Mouse (Mus musculus) MEL (cell line): ENCODE measurements around the gene Emc8. TPM values are rescaled to one million over a fixed set of nuclear protein-coding genes. Genes with fewer than 3 reads are reported as not detected.

Source experiments
- DNase-seq: peaks from one replicate; pipeline ENCODE4 v3.0.0; 2011; ENCODE audit warnings: low read depth, low spot score
- H3K27ac ChIP-seq: 2 replicates; pipeline ENCODE4 v1.5.1; 2012; ENCODE audit warnings: low read depth, mild to moderate bottlenecking, control low read depth, low read length, moderate library complexity; ENCODE audit not compliant: control insufficient read depth
- H3K27me3 ChIP-seq, 2 experiments: fragments of 150-350 bp in 1 of 2; sonication (generic) in 1 of 2; 2 replicates each; pipeline ENCODE4 v1.6.1; 2012; ENCODE audit warnings: low read length in 2 of 2, mild to moderate bottlenecking in 2 of 2, improper control_type of control experiment in 1 of 2, moderate library complexity in 1 of 2; ENCODE audit not compliant: insufficient read depth in 2 of 2, control insufficient read depth in 1 of 2
- H3K36me3 ChIP-seq, 2 experiments: 2 replicates each; pipeline ENCODE4 v1.6.1; 2012 to 2014; ENCODE audit warnings: low read length in 2 of 2, improper control_type of control experiment in 1 of 2, inconsistent platforms in 1 of 2, mild to moderate bottlenecking in 1 of 2; ENCODE audit not compliant: insufficient read depth in 2 of 2, control insufficient read depth in 1 of 2
- H3K4me1 ChIP-seq, 2 experiments: fragments of 150-350 bp in 1 of 2; sonication (generic) in 1 of 2; 2 replicates each; pipeline ENCODE4 v1.6.1; 2012; ENCODE audit warnings: low read length in 2 of 2, improper control_type of control experiment in 1 of 2, mild to moderate bottlenecking in 1 of 2; ENCODE audit not compliant: insufficient read depth in 2 of 2, control insufficient read depth in 1 of 2
- H3K4me3 ChIP-seq, 2 experiments: fragments of 150-350 bp in 1 of 2; sonication (generic) in 1 of 2; 2 replicates each; pipeline ENCODE4 v1.5.1; 2012; ENCODE audit warnings: low read depth in 2 of 2, low read length in 2 of 2, mild to moderate bottlenecking in 2 of 2, moderate library complexity in 2 of 2, control low read depth in 1 of 2, improper control_type of control experiment in 1 of 2; ENCODE audit not compliant: control insufficient read depth in 1 of 2, insufficient read depth in 1 of 2
- H3K79me2 ChIP-seq: 2 replicates; pipeline ENCODE4 v1.6.1; 2012; ENCODE audit warnings: mild to moderate bottlenecking, low read length, moderate library complexity; ENCODE audit not compliant: control insufficient read depth, poor library complexity, insufficient read depth
- H3K9ac ChIP-seq: 2 replicates; pipeline ENCODE4 v1.6.1; 2012; ENCODE audit warnings: low read depth, mild to moderate bottlenecking, control low read depth, low read length, moderate library complexity; ENCODE audit not compliant: control insufficient read depth, poor library complexity, severe bottlenecking
- H3K9me3 ChIP-seq: fragments of 150-350 bp; sonication (generic); replicated peaks from 2 replicates; pipeline ENCODE4 v1.6.1; 2012; ENCODE audit warnings: mild to moderate bottlenecking, low read length, improper control_type of control experiment, moderate library complexity; ENCODE audit not compliant: insufficient read depth
- E2F4 ChIP-seq: IDR thresholded peaks from 2 replicates; pipeline ENCODE4 v1.6.1; 2011; ENCODE audit warnings: low read depth, low read length, improper control_type of control experiment, borderline replicate concordance
- ELF1 ChIP-seq: IDR thresholded peaks from 2 replicates; pipeline ENCODE4 v1.6.1; 2014; ENCODE audit warnings: low read depth, mild to moderate bottlenecking, inconsistent platforms, low read length, improper control_type of control experiment, moderate library complexity
- ETS1 ChIP-seq: IDR thresholded peaks from 2 replicates; pipeline ENCODE4 v1.6.1; 2012; ENCODE audit warnings: low read depth, mild to moderate bottlenecking, inconsistent platforms, low read length, improper control_type of control experiment, moderate library complexity
- MAFK ChIP-seq: IDR thresholded peaks from 2 replicates; pipeline ENCODE4 v1.6.1; 2011; ENCODE audit warnings: low read depth, mild to moderate bottlenecking, low read length, improper control_type of control experiment, borderline replicate concordance
- MAZ ChIP-seq: IDR thresholded peaks from 2 replicates; pipeline ENCODE4 v1.6.1; 2012; ENCODE audit warnings: low read depth, mild to moderate bottlenecking, inconsistent platforms, low read length, improper control_type of control experiment
- MEF2A ChIP-seq: IDR thresholded peaks from 2 replicates; pipeline ENCODE4 v1.6.1; 2014; ENCODE audit warnings: low read depth, mild to moderate bottlenecking, inconsistent platforms, low read length, improper control_type of control experiment; ENCODE audit not compliant: poor library complexity, insufficient replicate concordance, severe bottlenecking; ENCODE audit errors: extremely low read depth
- MXI1 ChIP-seq: IDR thresholded peaks from 2 replicates; pipeline ENCODE4 v1.6.1; 2011; ENCODE audit warnings: mild to moderate bottlenecking, low read depth, low read length, improper control_type of control experiment
- NELFE ChIP-seq: IDR thresholded peaks from 2 replicates; pipeline ENCODE4 v1.6.1; 2011; ENCODE audit warnings: low read depth, low read length, improper control_type of control experiment
- TBP ChIP-seq: IDR thresholded peaks from 2 replicates; pipeline ENCODE4 v1.8.0; 2011; ENCODE audit warnings: low read depth, low read length, improper control_type of control experiment
- TCF12 ChIP-seq: IDR thresholded peaks from 2 replicates; pipeline ENCODE4 v1.6.1; 2014; ENCODE audit warnings: low read depth, mild to moderate bottlenecking, inconsistent platforms, low read length, improper control_type of control experiment, moderate library complexity
- USF1 ChIP-seq: IDR thresholded peaks from 2 replicates; pipeline ENCODE4 v1.6.1; 2014; ENCODE audit warnings: low read depth, mild to moderate bottlenecking, inconsistent platforms, low read length, improper control_type of control experiment, moderate library complexity
- USF2 ChIP-seq, 2 experiments: IDR thresholded peaks; 2 replicates each; pipeline ENCODE4 v1.6.1; 2011 to 2012; ENCODE audit warnings: improper control_type of control experiment in 2 of 2, low read length in 2 of 2, borderline replicate concordance in 1 of 2, inconsistent platforms in 1 of 2, low read depth in 1 of 2, mild to moderate bottlenecking in 1 of 2; ENCODE audit not compliant: insufficient read depth in 1 of 2
- ZC3H11A ChIP-seq: IDR thresholded peaks from 2 replicates; pipeline ENCODE4 v1.6.1; 2012; ENCODE audit warnings: low read depth, mild to moderate bottlenecking, inconsistent platforms, low read length, improper control_type of control experiment
- ZKSCAN1 ChIP-seq: IDR thresholded peaks from 2 replicates; pipeline ENCODE4 v1.6.1; 2012; ENCODE audit warnings: low read depth, mild to moderate bottlenecking, inconsistent platforms, low read length, improper control_type of control experiment, moderate library complexity
- ZMIZ1 ChIP-seq: IDR thresholded peaks from 2 replicates; pipeline ENCODE4 v1.6.1; 2012; ENCODE audit warnings: low read depth, mild to moderate bottlenecking, inconsistent platforms, low read length, improper control_type of control experiment, moderate library complexity
- polyA plus RNA-seq, 2 experiments: library from polyadenylated mRNA; stranded (reverse) in 1 of 2; unstranded in 1 of 2; fragments of >175 nt in 1 of 2; fragments of >200 nt in 1 of 2; gene quantifications; 2 replicates each; pipeline versions ENCODE4 v1.2.1 to v1.2.4; 2012; ENCODE audit warnings: low replicate concordance in 2 of 2, low read depth in 1 of 2; ENCODE audit not compliant: insufficient read length in 2 of 2, insufficient read depth in 1 of 2, missing spikeins in 1 of 2
- total RNA-seq: library from RNA; depleted of rRNA; stranded (reverse); fragments of 300-350 nt; gene quantifications from 2 replicates; pipeline ENCODE4 v1.2.3, GENCODE M21; 2012

Emc8 gene
- total and polyA plus RNA-seq, 3 experiments = 180 to 269 TPM; not detected in 1

DNA sequence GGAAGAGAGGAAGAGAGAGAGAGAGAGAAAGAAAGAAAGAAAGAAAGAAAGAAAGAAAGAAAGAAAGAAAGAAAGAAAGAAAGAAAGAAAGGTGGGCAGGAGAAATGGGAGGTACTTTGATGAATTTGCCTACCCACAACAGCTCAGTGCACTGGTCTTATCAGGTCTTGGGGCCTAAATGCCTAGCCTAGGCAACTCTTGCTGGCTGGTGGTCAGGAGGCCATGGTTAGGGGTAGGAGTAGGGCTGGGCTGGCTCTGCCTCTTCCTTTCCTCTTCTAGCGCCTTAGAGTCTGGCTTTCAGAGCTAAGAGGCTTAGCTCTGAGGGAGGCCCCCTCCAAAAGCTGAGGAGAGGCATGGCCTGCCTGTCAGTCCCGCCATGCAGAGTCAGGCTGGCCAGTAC, 44.8 kb downstream of the Emc8 start:
- H3K27me3 ChIP-seq = no peaks in the 10 kb centered on the region
- no peaks in the 10 kb centered on the region for H3K9me3 ChIP-seq
- H3K4me3 ChIP-seq = no peak overlapping the region
- DNase-seq = no peak
- H3K4me1 ChIP-seq = no peaks in the 10 kb centered on the region
- H3K36me3 ChIP-seq = peaks cover 0 to 2% of the 10 kb centered on the region in 2 experiments; a peak in 1 of 4 replicates
- H3K27ac ChIP-seq = no peak overlapping the region
- H3K9ac ChIP-seq = no peak overlapping the region
- TF ChIP-seq ZMIZ1 (no peak), TBP (no peak), USF1 (no peak), MXI1 (no peak), NELFE (no peak), ZKSCAN1 (no peak), ZC3H11A (no peak)
- TF ChIP-seq, all 39 proteins: peak for 0
- no peaks in the 10 kb centered on the region for H3K79me2 ChIP-seq

DNA sequence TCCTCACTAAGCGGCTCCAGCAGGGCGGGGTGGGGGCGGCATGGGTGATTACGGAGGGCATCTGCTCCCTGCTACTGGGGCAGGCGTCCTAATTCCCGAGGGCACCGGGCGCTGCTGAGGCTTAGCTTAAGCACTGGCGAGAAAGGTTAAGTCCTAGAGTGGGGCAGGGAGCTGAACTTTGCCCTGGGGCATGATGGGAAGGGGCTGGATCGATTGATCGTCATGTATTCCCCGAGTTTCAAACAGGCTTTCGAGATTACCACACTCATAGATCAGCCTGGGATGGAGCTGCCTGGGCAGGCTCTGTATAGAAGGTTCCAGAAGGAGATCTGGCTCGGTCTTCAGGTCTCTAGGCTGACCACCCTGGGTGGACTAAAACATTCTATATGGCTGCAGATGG, 46.2 kb downstream of the Emc8 start:
- TF ChIP-seq TBP (no peak), MAFK (no peak), MXI1 (no peak), MEF2A (no peak), MAZ (no peak)
- Histone ChIP-seq H3K4me3 (no peak overlapping the region), H3K27ac (no peak overlapping the region)

DNA sequence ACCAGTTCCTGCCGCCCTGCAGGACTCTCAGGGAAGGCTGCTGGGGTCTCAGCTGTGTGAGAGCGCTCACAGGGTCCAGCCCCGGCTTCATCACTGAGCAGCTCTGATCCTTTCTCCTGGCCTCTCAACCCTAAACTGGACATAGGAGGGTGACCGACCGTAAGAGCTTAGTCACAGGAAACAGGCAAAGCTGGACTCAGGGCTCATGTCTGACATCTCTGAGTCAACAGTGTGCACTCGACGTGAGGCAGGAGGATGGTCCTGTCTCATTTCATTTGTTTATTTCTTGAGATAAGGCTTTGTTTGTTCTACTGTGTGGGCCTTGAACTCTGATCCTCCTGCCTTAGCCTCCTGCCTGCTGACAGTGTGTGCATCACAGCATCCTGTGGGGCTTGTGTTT, 47.9 kb downstream of the Emc8 start:
- Histone ChIP-seq H3K27me3 (no peaks in the 10 kb centered on the region), H3K4me3 (no peak overlapping the region), H3K36me3 (peaks cover 0 to 2% of the 10 kb centered on the region in 2 experiments; a peak in 1 of 4 replicates), H3K4me1 (no peaks in the 10 kb centered on the region), H3K9ac (no peak overlapping the region), H3K27ac (no peak overlapping the region), H3K9me3 (no peaks in the 10 kb centered on the region), H3K79me2 (no peaks in the 10 kb centered on the region)
- TF ChIP-seq TBP = no peak
- no peak for TF ChIP-seq ELF1
- no peak for TF ChIP-seq E2F4
- no peak for TF ChIP-seq ETS1
- TF ChIP-seq USF2 (IDR thresholded peaks at IDR 0.05; ENCODE audit: borderline replicate concordance in 1 of 2, insufficient read depth in 1 of 2, low read depth in 1 of 2, low read length in 2 of 2) = no peak
- TF ChIP-seq USF1 = no peak
- TF ChIP-seq NELFE = no peak
- TF ChIP-seq TCF12 = no peak
- DNase-seq = no peak

More for the DNA sequence above, 46.2 kb downstream of the Emc8 start:
- DNase-seq = no peak
- Histone ChIP-seq H3K9ac (no peak overlapping the region), H3K36me3 (peaks cover 0 to 2% of the 10 kb centered on the region in 2 experiments; a peak in 1 of 4 replicates), H3K27me3 (no peaks in the 10 kb centered on the region), H3K4me1 (no peaks in the 10 kb centered on the region), H3K79me2 (no peaks in the 10 kb centered on the region), H3K9me3 (no peaks in the 10 kb centered on the region)
